Mouse (Mus musculus): ENCODE measurements around the gene Il27ra. TPM values are rescaled to one million over a fixed set of nuclear protein-coding genes. Genes with fewer than 3 reads are reported as not detected.
A peak's percentile ranks its signal among the peaks of the same experiment; 100 is the strongest.

Il27ra gene
- polyA plus RNA-seq, 1 experiment from 2014 or later, result 0.19 TPM

- peaks cover 25% of the 10 kb centered on the region for H3K27me3 ChIP-seq (replicated peaks; ENCODE audit: control insufficient read depth, insufficient read depth, low read length)
- H3K4me2 ChIP-seq (ENCODE audit: low read length), result no peak overlapping the region
- no peak for DNase-seq (ENCODE audit: low spot score)
- no peak overlapping the region for H3K27ac ChIP-seq (ENCODE audit: low read depth, low read length)
- H3K4me1 ChIP-seq (ENCODE audit: control insufficient read depth, insufficient read depth, low read length), result no peaks in the 10 kb centered on the region
- 46% methylated on average over 12 of the region's 12 CpGs for WGBS
- no peaks in the 10 kb centered on the region for H3K9me3 ChIP-seq (replicated peaks; ENCODE audit: control insufficient read depth, low read length)
- H3K9ac ChIP-seq (ENCODE audit: low read length), result no peak overlapping the region
- ATAC-seq, result no peak
- no peak overlapping the region for H3K4me3 ChIP-seq (ENCODE audit: low read depth, low read length)
- H3K36me3 ChIP-seq (ENCODE audit: control insufficient read depth, insufficient read depth, low read length), result no peaks in the 10 kb centered on the region
Observed at GRCm38 (mm10) chr8:84021569-84021968, 20.8 kb downstream of the Il27ra start.

- Histone ChIP-seq H3K27ac (ENCODE audit: low read depth, low read length) (no peak within 1 kb of the TSS), H3K27me3 (replicated peaks; ENCODE audit: control insufficient read depth, insufficient read depth, low read length) (peaks cover 25% of the 10 kb centered on the region), H3K4me3 (ENCODE audit: low read depth, low read length) (no peak within 1 kb of the TSS), H3K9ac (ENCODE audit: low read length) (no peak within 1 kb of the TSS), H3K36me3 (ENCODE audit: control insufficient read depth, insufficient read depth, low read length) (no peaks in the 10 kb centered on the region), H3K4me2 (ENCODE audit: low read length) (no peak within 1 kb of the TSS), H3K9me3 (replicated peaks; ENCODE audit: control insufficient read depth, low read length) (no peaks in the 10 kb centered on the region), H3K4me1 (ENCODE audit: control insufficient read depth, insufficient read depth, low read length) (no peaks in the 10 kb centered on the region)
- WGBS, result 10% methylated on average over 18 of the region's 18 CpGs
- ATAC-seq, result no peak
- no peak for DNase-seq (ENCODE audit: low spot score)
Observed at GRCm38 (mm10) chr8:84021096-84021495, 21.3 kb downstream of the Il27ra start, which contains the start of gene Palm3. Palm3 (plus strand) TSS chr8:84021471.

- Histone ChIP-seq H3K36me3 (ENCODE audit: control insufficient read depth, insufficient read depth, low read length) (no peaks in the 10 kb centered on the region), H3K27ac (ENCODE audit: low read depth, low read length) (no peak overlapping the region), H3K27me3 (replicated peaks; ENCODE audit: control insufficient read depth, insufficient read depth, low read length) (peaks cover 15% of the 10 kb centered on the region), H3K9me3 (replicated peaks; ENCODE audit: control insufficient read depth, low read length) (no peaks in the 10 kb centered on the region), H3K9ac (ENCODE audit: low read length) (no peak overlapping the region), H3K4me1 (ENCODE audit: control insufficient read depth, insufficient read depth, low read length) (no peaks in the 10 kb centered on the region), H3K4me2 (ENCODE audit: low read length) (no peak overlapping the region), H3K4me3 (ENCODE audit: low read depth, low read length) (no peak overlapping the region)
- 90% methylated on average over 9 of the region's 9 CpGs for WGBS
- ATAC-seq, result no peak
- no peak for DNase-seq (ENCODE audit: low spot score)
Observed at GRCm38 (mm10) chr8:84019738-84020137, 22.7 kb downstream of the Il27ra start.

- Histone ChIP-seq H3K36me3 (ENCODE audit: control insufficient read depth, insufficient read depth, low read length) (no peaks in the 10 kb centered on the region), H3K4me2 (ENCODE audit: low read length) (no peak overlapping the region), H3K27ac (ENCODE audit: low read depth, low read length) (no peak overlapping the region), H3K9ac (ENCODE audit: low read length) (no peak overlapping the region), H3K4me1 (ENCODE audit: control insufficient read depth, insufficient read depth, low read length) (peaks cover 2% of the 10 kb centered on the region; the same call in 1 of the 2 replicates), H3K9me3 (replicated peaks; ENCODE audit: control insufficient read depth, low read length) (no peaks in the 10 kb centered on the region), H3K4me3 (ENCODE audit: low read depth, low read length) (no peak overlapping the region), H3K27me3 (replicated peaks; ENCODE audit: control insufficient read depth, insufficient read depth, low read length) (peaks cover 36% of the 10 kb centered on the region)
- DNase-seq (ENCODE audit: low spot score), result no peak
- no peak for ATAC-seq
- WGBS, result 94% methylated on average over 5 of the region's 5 CpGs
Observed at GRCm38 (mm10) chr8:84015833-84016232, 26.6 kb downstream of the Il27ra start.

GRCm38 (mm10) chr8:84012499-84013165 lies 29.8 kb downstream of the Il27ra start:
- ATAC-seq, result no peak
- Histone ChIP-seq H3K4me1 (ENCODE audit: control insufficient read depth, insufficient read depth, low read length) (peaks cover 2% of the 10 kb centered on the region; the same call in 1 of the 2 replicates), H3K9ac (ENCODE audit: low read length) (peak overlapping the region; percentile 29), H3K27ac (ENCODE audit: low read depth, low read length) (no peak overlapping the region), H3K36me3 (ENCODE audit: control insufficient read depth, insufficient read depth, low read length) (no peaks in the 10 kb centered on the region), H3K9me3 (replicated peaks; ENCODE audit: control insufficient read depth, low read length) (no peaks in the 10 kb centered on the region), H3K4me3 (ENCODE audit: low read depth, low read length) (peak overlapping the region; percentile 52), H3K4me2 (ENCODE audit: low read length) (peak overlapping the region; percentile 94), H3K27me3 (replicated peaks; ENCODE audit: control insufficient read depth, insufficient read depth, low read length) (peaks cover 38% of the 10 kb centered on the region)
- 2% methylated on average over 35 of the region's 35 CpGs for WGBS
- no peak for DNase-seq (ENCODE audit: low spot score)

- Histone ChIP-seq H3K4me1 (ENCODE audit: control insufficient read depth, insufficient read depth, low read length) (peaks cover 2% of the 10 kb centered on the region; the same call in 1 of the 2 replicates), H3K4me2 (ENCODE audit: low read length) (peak within 1 kb of the TSS; percentile 94), H3K27me3 (replicated peaks; ENCODE audit: control insufficient read depth, insufficient read depth, low read length) (peaks cover 38% of the 10 kb centered on the region), H3K27ac (ENCODE audit: low read depth, low read length) (no peak within 1 kb of the TSS), H3K9me3 (replicated peaks; ENCODE audit: control insufficient read depth, low read length) (no peaks in the 10 kb centered on the region), H3K36me3 (ENCODE audit: control insufficient read depth, insufficient read depth, low read length) (no peaks in the 10 kb centered on the region), H3K9ac (ENCODE audit: low read length) (peak within 1 kb of the TSS; percentile 57), H3K4me3 (ENCODE audit: low read depth, low read length) (peak within 1 kb of the TSS; percentile 52)
- WGBS, result under 1% methylated on average over 45 of the region's 45 CpGs
- DNase-seq (ENCODE audit: low spot score) (no peak), ATAC-seq (peak; percentile 22; the same call in 1 of the 2 replicates)
Observed at GRCm38 (mm10) chr8:84011705-84012498, 30.5 kb downstream of the Il27ra start, which contains the start of gene 2210011C24Rik. 2210011C24Rik (minus strand) TSS chr8:84012171.

GRCm38 (mm10) chr8:84010625-84011611 lies 31.5 kb downstream of the Il27ra start:
- peak overlapping the region; percentile 52 for H3K4me3 ChIP-seq (ENCODE audit: low read depth, low read length)
- peaks cover 2% of the 10 kb centered on the region; the same call in 1 of the 2 replicates for H3K4me1 ChIP-seq (ENCODE audit: control insufficient read depth, insufficient read depth, low read length)
- H3K9me3 ChIP-seq (replicated peaks; ENCODE audit: control insufficient read depth, low read length), result no peaks in the 10 kb centered on the region
- no peaks in the 10 kb centered on the region for H3K36me3 ChIP-seq (ENCODE audit: control insufficient read depth, insufficient read depth, low read length)
- ATAC-seq (peak; percentile 78), DNase-seq (ENCODE audit: low spot score) (peak; percentile 77)
- peak overlapping the region; percentile 94 for H3K4me2 ChIP-seq (ENCODE audit: low read length)
- no peak overlapping the region for H3K27ac ChIP-seq (ENCODE audit: low read depth, low read length)
- 2% methylated on average over 82 of the region's 83 CpGs for WGBS
- H3K27me3 ChIP-seq (replicated peaks; ENCODE audit: control insufficient read depth, insufficient read depth, low read length), result peaks cover 38% of the 10 kb centered on the region
- H3K9ac ChIP-seq (ENCODE audit: low read length), result peak overlapping the region; percentile 57

- Histone ChIP-seq H3K4me3 (ENCODE audit: low read depth, low read length) (no peak overlapping the region), H3K27me3 (replicated peaks; ENCODE audit: control insufficient read depth, insufficient read depth, low read length) (peaks cover 38% of the 10 kb centered on the region), H3K36me3 (ENCODE audit: control insufficient read depth, insufficient read depth, low read length) (no peaks in the 10 kb centered on the region), H3K9me3 (replicated peaks; ENCODE audit: control insufficient read depth, low read length) (no peaks in the 10 kb centered on the region), H3K27ac (ENCODE audit: low read depth, low read length) (no peak overlapping the region), H3K9ac (ENCODE audit: low read length) (no peak overlapping the region), H3K4me1 (ENCODE audit: control insufficient read depth, insufficient read depth, low read length) (peaks cover 6% of the 10 kb centered on the region), H3K4me2 (ENCODE audit: low read length) (no peak overlapping the region)
- WGBS, result 1% methylated on average over 11 of the region's 11 CpGs
- peak; percentile 82 for DNase-seq (ENCODE audit: low spot score)
- ATAC-seq, result peak; percentile 49; the same call in 1 of the 2 replicates
Observed at GRCm38 (mm10) chr8:84009876-84010275, 32.5 kb downstream of the Il27ra start.

All from forebrain, embryonic 14.5 days (tissue).